In the genomic region with DNA sequence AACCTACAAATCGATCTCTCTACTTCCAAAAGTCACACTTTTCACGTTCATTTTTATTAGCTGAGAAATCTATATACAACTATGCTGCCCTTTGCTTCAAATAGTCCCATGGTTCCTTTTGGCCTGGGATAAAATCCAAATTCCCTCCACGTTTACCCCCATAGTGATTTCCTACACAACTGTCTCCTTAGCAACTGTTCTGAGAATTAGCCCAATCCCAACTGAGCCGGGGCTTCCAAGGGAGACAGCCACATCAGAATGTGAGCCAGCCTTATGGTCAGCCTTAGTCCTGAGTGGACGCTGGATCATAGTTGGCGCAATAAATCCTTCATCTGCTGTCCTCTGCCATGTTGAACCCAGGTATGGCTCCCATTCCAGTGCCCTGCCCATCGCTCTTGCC, we compare ENCODE assay signal across 22 mouse cellular contexts.
A peak's percentile ranks its signal among the peaks of the same experiment; 100 is the strongest.
DNase-seq lines count a peak whose midpoint lies in the region; ATAC-seq and TF ChIP-seq lines count a peak whose summit lies in the region.
"Had no signal": no experiment of that assay in that cellular context is flagged by ENCODE, and none has a peak within 500 bp of the region (broad histone marks: within the 10 kb centered on the region; RNA-seq: fewer than 3 reads in every experiment).

No protein-coding gene starts in this region.

- ATAC-seq in forebrain, embryonic 14.5 days: no peak
- ATAC-seq in forebrain, embryonic 13.5 days: no peak
- ATAC-seq in hindbrain, embryonic 15.5 days (ENCODE audit: low FRiP score, low read depth): no peak
- ATAC-seq in midbrain, embryonic 14.5 days (ENCODE audit: low FRiP score, low TSS enrichment): no peak
- no peak for ATAC-seq in intestine, embryonic 16.5 days
- ATAC-seq: inflammation-experienced regulatory T-cells, adult 6 months; liver, embryonic 12.5 days; liver, postnatal 0 days had no signal

- 82% methylated on average over 7 of the region's 7 CpGs for WGBS in forebrain, embryonic 14.5 days
- WGBS in forebrain, embryonic 13.5 days: 84% methylated on average over 7 of the region's 7 CpGs
- 58% methylated on average over 7 of the region's 7 CpGs for WGBS in hindbrain, embryonic 15.5 days
- WGBS in midbrain, embryonic 14.5 days: 59% methylated on average over 7 of the region's 7 CpGs
- 85% methylated on average over 7 of the region's 7 CpGs for WGBS in intestine, embryonic 16.5 days

- no peaks in the 10 kb centered on the region for H3K27me3 ChIP-seq in forebrain, embryonic 14.5 days (replicated peaks; ENCODE audit: control insufficient read depth, insufficient read depth, low read length)
- H3K27me3 ChIP-seq in forebrain, embryonic 13.5 days: 0 out of 2 replicates have a peak, but pooled peaks cover 3% of the 10 kb centered on the region
- H3K27me3 ChIP-seq in hindbrain, embryonic 15.5 days: no peaks in the 10 kb centered on the region
- no peaks in the 10 kb centered on the region for H3K27me3 ChIP-seq in midbrain, embryonic 14.5 days (ENCODE audit: control insufficient read depth, insufficient read depth, low read length)
- no peaks in the 10 kb centered on the region for H3K27me3 ChIP-seq in intestine, embryonic 16.5 days (replicated peaks; ENCODE audit: control insufficient read depth, insufficient read depth, low read length)
- H3K27me3 ChIP-seq: liver, embryonic 12.5 days had no signal

- TF ChIP-seq CTCF in brain, embryonic 14.5 days (IDR thresholded peaks at IDR 0.05; ENCODE audit: borderline replicate concordance, extremely low read depth, insufficient read depth, insufficient read length): no peak

- peak; percentile 23 for DNase-seq in forebrain, embryonic 14.5 days (ENCODE audit: low spot score)
- peak; percentile 64 for DNase-seq in brain, embryonic 14.5 days (ENCODE audit: low read depth)
- peak; percentile 54 for DNase-seq in midbrain, embryonic 14.5 days
- no peak for DNase-seq in left cerebral cortex, adult 9 months (ENCODE audit: low spot score in 2 of 2)
- no peak for DNase-seq in urinary bladder, postnatal 14 days (ENCODE audit: low spot score)
- DNase-seq: adrenal gland, adult 8-10 months; cerebellum, adult 9-10 months; cerebellum, postnatal 36 days; gastrocnemius, postnatal 14 days; kidney, adult 18-20 months; kidney, postnatal 4 days; left cerebral cortex, postnatal 4 days; liver, postnatal 0 days; lung, postnatal 36 days; right cerebral cortex, adult 18-20 months had no signal

- H3K9me3 ChIP-seq in forebrain, embryonic 14.5 days (replicated peaks; ENCODE audit: control insufficient read depth, low read length): 0 out of 2 replicates have a peak, but pooled peaks cover 5% of the 10 kb centered on the region
- 0 out of 2 replicates have a peak, but pooled peaks cover 3% of the 10 kb centered on the region for H3K9me3 ChIP-seq in forebrain, embryonic 13.5 days (replicated peaks)
- H3K9me3 ChIP-seq in hindbrain, embryonic 15.5 days: no peaks in the 10 kb centered on the region
- 0 out of 2 replicates have a peak, but pooled peaks cover 6% of the 10 kb centered on the region for H3K9me3 ChIP-seq in midbrain, embryonic 14.5 days (ENCODE audit: control insufficient read depth, low read length)
- peaks cover 5% of the 10 kb centered on the region; the same call in 1 of the 2 replicates for H3K9me3 ChIP-seq in intestine, embryonic 16.5 days (ENCODE audit: control insufficient read depth, low read length)
- H3K9me3 ChIP-seq: heart, embryonic 15.5 days; liver, embryonic 12.5 days had no signal

- H3K36me3 ChIP-seq in forebrain, embryonic 14.5 days (ENCODE audit: control insufficient read depth, insufficient read depth, low read length): no peaks in the 10 kb centered on the region
- H3K36me3 ChIP-seq in forebrain, embryonic 13.5 days (ENCODE audit: poor library complexity, severe bottlenecking): no peaks in the 10 kb centered on the region
- H3K36me3 ChIP-seq in hindbrain, embryonic 15.5 days: no peaks in the 10 kb centered on the region
- H3K36me3 ChIP-seq in midbrain, embryonic 14.5 days (ENCODE audit: control insufficient read depth, insufficient read depth, low read length): no peaks in the 10 kb centered on the region
- H3K36me3 ChIP-seq in intestine, embryonic 16.5 days (ENCODE audit: control insufficient read depth, insufficient read depth, low read length): no peaks in the 10 kb centered on the region
- H3K36me3 ChIP-seq: G1E; heart, embryonic 15.5 days; liver, embryonic 12.5 days had no signal

- no peak for TF ChIP-seq POLR2A in brain, embryonic 14.5 days (IDR thresholded peaks at IDR 0.05; ENCODE audit: borderline replicate concordance, extremely low read depth, insufficient read depth, insufficient read length, poor library complexity, severe bottlenecking)

- H3K27ac ChIP-seq in forebrain, embryonic 14.5 days (ENCODE audit: low read depth, low read length): no peak overlapping the region
- no peak overlapping the region for H3K27ac ChIP-seq in forebrain, embryonic 13.5 days
- H3K27ac ChIP-seq in hindbrain, embryonic 15.5 days (replicated peaks): peak overlapping the region; percentile 9; the same call in 1 of the 2 replicates
- no peak overlapping the region for H3K27ac ChIP-seq in midbrain, embryonic 14.5 days (replicated peaks; ENCODE audit: low read depth, low read length)
- H3K27ac ChIP-seq in intestine, embryonic 16.5 days (ENCODE audit: low read length): no peak overlapping the region
- H3K27ac ChIP-seq: heart, embryonic 15.5 days; liver, embryonic 12.5 days had no signal

- no peak overlapping the region; the same call in 1 of the 2 replicates for H3K9ac ChIP-seq in forebrain, embryonic 14.5 days (ENCODE audit: low read length)
- no peak overlapping the region for H3K9ac ChIP-seq in forebrain, embryonic 13.5 days
- H3K9ac ChIP-seq in hindbrain, embryonic 15.5 days: no peak overlapping the region
- H3K9ac ChIP-seq in midbrain, embryonic 14.5 days (replicated peaks; ENCODE audit: low read length): no peak overlapping the region
- H3K9ac ChIP-seq in intestine, embryonic 16.5 days (ENCODE audit: low read depth, low read length): no peak overlapping the region
- H3K9ac ChIP-seq: heart, embryonic 15.5 days; liver, embryonic 12.5 days; liver, postnatal 0 days had no signal

- peaks cover 13% of the 10 kb centered on the region for H3K4me1 ChIP-seq in forebrain, embryonic 14.5 days (ENCODE audit: control insufficient read depth, insufficient read depth, low read length)
- H3K4me1 ChIP-seq in forebrain, embryonic 13.5 days: peaks cover 23% of the 10 kb centered on the region
- H3K4me1 ChIP-seq in hindbrain, embryonic 15.5 days (replicated peaks): peaks cover 12% of the 10 kb centered on the region
- H3K4me1 ChIP-seq in midbrain, embryonic 14.5 days (ENCODE audit: control insufficient read depth, insufficient read depth, low read length): peaks cover 13% of the 10 kb centered on the region
- H3K4me1 ChIP-seq in intestine, embryonic 16.5 days (ENCODE audit: control insufficient read depth, insufficient read depth, low read length): no peaks in the 10 kb centered on the region
- H3K4me1 ChIP-seq: liver, embryonic 12.5 days had no signal

- no peak overlapping the region for H3K4me2 ChIP-seq in forebrain, embryonic 14.5 days (ENCODE audit: low read length)
- H3K4me2 ChIP-seq in forebrain, embryonic 13.5 days: no peak overlapping the region
- H3K4me2 ChIP-seq in hindbrain, embryonic 15.5 days: no peak overlapping the region
- H3K4me2 ChIP-seq in midbrain, embryonic 14.5 days (ENCODE audit: low read length): no peak overlapping the region
- H3K4me2 ChIP-seq in intestine, embryonic 16.5 days (ENCODE audit: low read depth, low read length): no peak overlapping the region
- H3K4me2 ChIP-seq: heart, embryonic 15.5 days; liver, embryonic 12.5 days had no signal

- H3K4me3 ChIP-seq in forebrain, embryonic 14.5 days (ENCODE audit: low read depth, low read length): no peak overlapping the region
- no peak overlapping the region for H3K4me3 ChIP-seq in forebrain, embryonic 13.5 days
- no peak overlapping the region for H3K4me3 ChIP-seq in hindbrain, embryonic 15.5 days
- H3K4me3 ChIP-seq in midbrain, embryonic 14.5 days (replicated peaks; ENCODE audit: low read depth, low read length): no peak overlapping the region
- H3K4me3 ChIP-seq in intestine, embryonic 16.5 days (ENCODE audit: low read length): no peak overlapping the region
- H3K4me3 ChIP-seq: heart, embryonic 15.5 days; liver, embryonic 12.5 days had no signal

Comparison
In these comparisons a context has a peak if more than half of its experiments do, and no peak if none do; other contexts are left out.
1. DNase-seq: peak in forebrain, embryonic 14.5 days (single experiment), brain, embryonic 14.5 days (single experiment) and midbrain, embryonic 14.5 days (single experiment); none in left cerebral cortex, adult 9 months (0 of 2) and urinary bladder, postnatal 14 days (single experiment).